Mouse (Mus musculus) embryonic facial prominence, embryonic 14.5 days (tissue): Measurements from ENCODE around the gene Mrtfb. TPM values are rescaled to one million over a fixed set of nuclear protein-coding genes. Genes with fewer than 3 reads are reported as not detected.
"Not testable (repeated sequence)": the region's sequence is repeated elsewhere in the genome, so short reads cannot be mapped to it uniquely, and the experiment has no call there.

ENCODE experiments used
- ATAC-seq: fragments of 200-750 bp; cut with Nextera tagmentation; 2 replicates; pipeline ENCODE4 v1.8.0; 2017; ENCODE audit warnings: low read depth, moderate number of reproducible peaks, moderate TSS enrichment
- DNase-seq: peaks from one replicate; pipeline ENCODE4 v3.0.0-alpha.2; 2015; ENCODE audit warnings: low spot score
- H3K27ac ChIP-seq: fragments of 300-500 bp; sonication (generic); replicated peaks from 2 replicates; pipeline ENCODE4 v1.5.1; 2014; ENCODE audit warnings: low read depth, mild to moderate bottlenecking, low read length, moderate library complexity
- H3K27me3 ChIP-seq: fragments of 300-500 bp; sonication (generic); replicated peaks from 2 replicates; pipeline ENCODE4 v1.6.1; 2014; ENCODE audit warnings: low read length; ENCODE audit not compliant: control insufficient read depth, insufficient read depth
- H3K36me3 ChIP-seq: fragments of 300-500 bp; sonication (generic); 2 replicates; pipeline ENCODE4 v1.6.1; 2014; ENCODE audit warnings: low read length, mixed read lengths; ENCODE audit not compliant: control insufficient read depth, insufficient read depth
- H3K4me1 ChIP-seq: fragments of 300-500 bp; sonication (generic); 2 replicates; pipeline ENCODE4 v1.6.1; 2014; ENCODE audit warnings: antibody characterized with exemption, low read length; ENCODE audit not compliant: control insufficient read depth, insufficient read depth
- H3K4me2 ChIP-seq: fragments of 300-500 bp; sonication (generic); 2 replicates; pipeline ENCODE4 v1.6.1; 2014; ENCODE audit warnings: low read depth, mild to moderate bottlenecking, low read length, moderate library complexity, mixed read lengths
- H3K4me3 ChIP-seq: fragments of 300-500 bp; sonication (generic); 2 replicates; pipeline ENCODE4 v1.5.1; 2014; ENCODE audit warnings: low read depth, mild to moderate bottlenecking, low read length
- H3K9ac ChIP-seq: fragments of 300-500 bp; sonication (generic); 2 replicates; pipeline ENCODE4 v1.6.1; 2014; ENCODE audit warnings: low read depth, mild to moderate bottlenecking, low read length, moderate library complexity, mixed read lengths
- H3K9me3 ChIP-seq: fragments of 300-500 bp; sonication (generic); 2 replicates; pipeline ENCODE4 v1.6.1; 2016; ENCODE audit warnings: low read length; ENCODE audit not compliant: control insufficient read depth
- WGBS: fragments of 180-500 bp; shearing (Covaris S2); extraction: QIAGEN DNeasy Blood & Tissue Kit; methylation state at CpG from one replicate; pipeline ENCODE4 v1.1.7; 2014; 5-methylcytosine and 5-hydroxymethylcytosine counted together
- polyA plus RNA-seq: library from polyadenylated mRNA; unstranded; fragments of >200 nt; fragmentation: Nextera tagmentation; extraction: Ambion mirVana; gene quantifications from 2 replicates; pipeline ENCODE4 v1.2.1, GENCODE M21; 2014

Gene Mrtfb
- polyA plus RNA-seq, 1 experiment from 2014 or later = 22.5 TPM

DNA sequence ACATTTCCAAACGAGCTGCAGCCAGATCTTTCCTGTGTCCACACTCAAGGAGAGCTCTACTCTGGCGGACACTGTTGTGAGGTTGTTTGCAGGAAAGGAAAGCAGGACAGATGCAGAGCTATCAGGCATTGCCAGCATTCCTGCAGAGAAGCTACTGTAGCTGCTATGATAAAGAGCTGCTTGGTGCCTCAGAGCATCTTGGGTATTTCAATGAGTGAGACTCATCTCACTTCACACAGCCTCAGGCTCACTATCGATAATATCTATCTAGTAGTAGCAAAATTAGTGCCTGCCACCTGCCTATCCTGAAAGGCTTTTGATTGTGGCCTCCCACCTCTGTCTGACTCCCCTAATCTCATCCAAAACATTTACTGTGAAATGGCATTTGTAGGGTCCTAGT, 73.4 kb downstream of the Mrtfb start:
- no peak overlapping the region for H3K9ac ChIP-seq
- no peak overlapping the region for H3K27ac ChIP-seq
- DNase-seq (no peak), ATAC-seq (no peak)
- no peaks in the 10 kb centered on the region for H3K27me3 ChIP-seq
- H3K4me1 ChIP-seq = no peaks in the 10 kb centered on the region
- no peak overlapping the region for H3K4me2 ChIP-seq
- H3K36me3 ChIP-seq = peaks cover 19% of the 10 kb centered on the region
- 83% methylated on average over 3 of the region's 3 CpGs for WGBS
- H3K9me3 ChIP-seq = no peaks in the 10 kb centered on the region
- no peak overlapping the region for H3K4me3 ChIP-seq

DNA sequence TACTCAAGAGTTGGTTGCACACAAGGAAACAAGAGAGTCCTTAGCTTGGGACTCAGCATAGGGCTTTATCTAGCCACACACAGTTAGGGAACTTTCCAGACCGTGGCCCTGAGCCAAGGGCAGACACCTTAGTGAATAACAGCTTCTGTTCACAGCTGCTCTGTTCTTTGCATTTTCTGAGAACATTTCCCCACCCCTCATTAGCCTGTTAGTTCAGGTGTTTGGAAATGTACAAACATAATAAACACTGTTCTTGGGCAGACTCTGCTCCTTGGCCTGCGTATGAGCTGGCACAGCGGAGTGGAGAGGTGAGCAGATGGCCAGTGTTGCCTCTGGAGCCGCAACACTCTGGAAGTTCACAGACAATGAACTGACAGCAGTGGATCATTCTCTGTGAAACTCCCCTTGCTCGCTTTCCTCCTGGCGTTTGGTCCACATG, 74.0 kb downstream of the Mrtfb start:
- no peak for ATAC-seq
- Histone ChIP-seq H3K4me1 (no peaks in the 10 kb centered on the region), H3K4me2 (no peak overlapping the region), H3K36me3 (peaks cover 19% of the 10 kb centered on the region), H3K9me3 (no peaks in the 10 kb centered on the region), H3K4me3 (no peak overlapping the region), H3K27ac (0 out of 2 replicates have a peak overlapping the region, but pooled peaks have one; percentile 15), H3K9ac (no peak overlapping the region), H3K27me3 (no peaks in the 10 kb centered on the region)
- 77% methylated on average over 6 of the region's 6 CpGs for WGBS
- DNase-seq = peak; percentile 47

DNA sequence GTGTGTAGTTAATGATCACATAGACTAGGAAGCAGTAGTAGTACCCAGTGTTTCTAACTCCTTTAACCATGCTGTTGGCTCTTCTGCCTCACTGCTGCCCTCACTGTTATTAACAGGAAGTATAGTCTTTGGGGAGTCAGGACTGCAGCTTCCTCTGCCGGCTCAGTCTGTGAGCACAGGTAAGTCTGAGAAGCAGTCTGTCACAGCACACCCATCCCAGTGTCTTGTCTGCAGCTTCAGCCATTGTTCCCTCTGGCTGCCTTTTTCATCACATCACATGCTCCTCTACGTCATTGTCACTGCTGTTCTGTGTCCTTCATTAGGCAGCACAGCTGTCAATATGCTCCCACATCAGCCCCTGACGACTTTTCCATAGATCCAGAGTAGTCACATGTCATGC, 75.6 kb downstream of the Mrtfb start:
- peaks cover 13% of the 10 kb centered on the region for H3K36me3 ChIP-seq
- no peaks in the 10 kb centered on the region for H3K4me1 ChIP-seq
- no peaks in the 10 kb centered on the region for H3K9me3 ChIP-seq
- no peak overlapping the region for H3K27ac ChIP-seq
- no peak overlapping the region for H3K4me2 ChIP-seq
- no peak overlapping the region for H3K9ac ChIP-seq
- H3K27me3 ChIP-seq = no peaks in the 10 kb centered on the region
- 54% methylated on average over 3 of the region's 3 CpGs for WGBS
- no peak overlapping the region for H3K4me3 ChIP-seq
- DNase-seq (no peak), ATAC-seq (no peak)

DNA sequence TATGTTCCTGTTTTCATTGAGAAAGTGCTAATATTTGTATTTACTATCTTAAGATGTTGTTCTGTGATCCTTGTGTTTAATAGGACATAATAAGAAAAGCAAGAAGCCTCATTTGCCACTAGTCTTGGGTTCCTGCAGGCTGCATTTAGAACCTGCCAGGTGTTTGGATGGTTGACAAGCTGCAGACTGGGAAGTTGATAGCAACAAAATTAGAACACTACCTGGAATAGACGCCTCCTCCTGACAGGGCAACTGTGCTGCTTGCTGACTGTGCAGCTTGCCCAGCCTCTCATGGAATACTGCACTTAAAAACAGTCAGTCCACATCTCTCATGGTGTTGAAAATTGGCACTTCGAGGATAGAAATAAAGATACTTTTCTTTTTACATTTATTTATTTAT, 76.3 kb downstream of the Mrtfb start:
- Histone ChIP-seq H3K27ac (no peak overlapping the region), H3K27me3 (no peaks in the 10 kb centered on the region), H3K9ac (no peak overlapping the region), H3K4me1 (no peaks in the 10 kb centered on the region), H3K4me2 (no peak overlapping the region), H3K4me3 (no peak overlapping the region), H3K36me3 (peaks cover 7% of the 10 kb centered on the region), H3K9me3 (no peaks in the 10 kb centered on the region)
- ATAC-seq (no peak), DNase-seq (no peak)
- 90% methylated on average over 2 of the region's 2 CpGs for WGBS

DNA sequence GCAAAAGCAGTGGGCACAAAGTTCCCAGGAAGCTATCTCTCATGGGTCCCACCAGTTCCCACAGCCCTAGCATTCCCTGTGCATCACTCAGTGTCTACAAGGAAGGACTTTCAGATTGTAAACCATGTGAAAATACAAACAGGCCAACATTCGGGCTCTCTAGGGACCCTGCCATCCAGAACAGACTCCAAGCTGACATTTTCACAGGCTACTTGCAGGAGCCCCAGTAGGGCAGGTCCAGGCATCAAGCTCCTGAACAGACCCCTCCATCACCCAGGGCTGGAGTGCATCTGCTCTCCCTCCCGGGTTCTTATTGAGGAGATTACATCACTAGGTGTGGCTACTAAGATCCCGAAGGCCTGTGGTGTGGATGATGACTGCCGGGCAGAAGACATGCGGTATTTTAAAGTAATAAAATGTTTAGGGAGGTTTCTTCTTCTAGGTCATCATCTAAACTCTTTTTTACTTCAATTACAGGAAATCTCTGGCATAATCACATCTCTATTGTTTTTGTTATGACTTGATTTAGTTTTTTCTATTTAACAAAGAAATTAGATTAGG, 77.6 kb downstream of the Mrtfb start:
- H3K9me3 ChIP-seq = no peaks in the 10 kb centered on the region
- WGBS = 75% methylated on average over 5 of the region's 5 CpGs
- H3K27me3 ChIP-seq = no peaks in the 10 kb centered on the region
- no peak overlapping the region for H3K27ac ChIP-seq
- no peaks in the 10 kb centered on the region for H3K36me3 ChIP-seq
- H3K9ac ChIP-seq = no peak overlapping the region
- ATAC-seq = no peak
- no peak overlapping the region for H3K4me2 ChIP-seq
- no peak overlapping the region for H3K4me3 ChIP-seq
- H3K4me1 ChIP-seq = no peaks in the 10 kb centered on the region
- no peak for DNase-seq

DNA sequence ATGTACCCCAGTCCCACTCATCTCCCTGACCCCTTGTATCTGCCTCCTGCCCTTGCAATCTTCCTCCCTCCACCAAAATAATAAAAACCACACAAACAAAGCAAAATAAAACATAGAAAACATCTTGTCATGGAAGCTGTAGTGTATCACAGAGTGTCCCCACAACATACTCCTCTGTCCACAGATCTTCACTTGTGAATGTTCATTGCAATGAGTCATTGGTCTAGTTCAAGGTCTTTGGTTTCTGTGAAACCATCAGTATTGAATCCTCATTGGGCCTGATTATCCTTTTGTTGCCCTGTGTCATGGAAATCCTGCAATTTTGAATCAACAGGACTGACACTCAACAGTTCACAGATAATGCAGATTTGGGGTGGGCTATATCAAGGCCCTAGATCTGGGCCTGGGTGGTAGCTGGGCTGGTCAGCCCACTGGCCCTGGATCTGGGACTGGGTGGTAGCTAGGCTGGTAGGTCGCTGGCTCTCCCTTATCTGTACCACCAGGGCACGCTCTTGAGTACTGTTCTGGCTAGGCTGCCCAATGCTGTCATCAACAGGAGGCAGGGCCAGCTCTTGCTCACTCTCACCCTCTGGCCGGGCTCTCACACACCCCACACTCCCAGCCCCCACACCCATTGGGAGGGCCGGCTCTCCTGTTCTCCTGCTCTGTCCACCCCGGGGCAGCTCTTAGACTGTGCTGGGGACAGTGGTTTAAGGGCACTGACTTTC, 80.4 kb downstream of the Mrtfb start:
- no peak overlapping the region for H3K4me2 ChIP-seq
- DNase-seq (no peak), ATAC-seq (no peak)
- no peaks in the 10 kb centered on the region for H3K36me3 ChIP-seq
- H3K4me1 ChIP-seq = no peaks in the 10 kb centered on the region
- WGBS = 72% methylated on average over 5 of the region's 5 CpGs
- no peaks in the 10 kb centered on the region for H3K27me3 ChIP-seq
- no peaks in the 10 kb centered on the region for H3K9me3 ChIP-seq
- H3K4me3 ChIP-seq = no peak overlapping the region
- no peak overlapping the region for H3K27ac ChIP-seq
- H3K9ac ChIP-seq = no peak overlapping the region

DNA sequence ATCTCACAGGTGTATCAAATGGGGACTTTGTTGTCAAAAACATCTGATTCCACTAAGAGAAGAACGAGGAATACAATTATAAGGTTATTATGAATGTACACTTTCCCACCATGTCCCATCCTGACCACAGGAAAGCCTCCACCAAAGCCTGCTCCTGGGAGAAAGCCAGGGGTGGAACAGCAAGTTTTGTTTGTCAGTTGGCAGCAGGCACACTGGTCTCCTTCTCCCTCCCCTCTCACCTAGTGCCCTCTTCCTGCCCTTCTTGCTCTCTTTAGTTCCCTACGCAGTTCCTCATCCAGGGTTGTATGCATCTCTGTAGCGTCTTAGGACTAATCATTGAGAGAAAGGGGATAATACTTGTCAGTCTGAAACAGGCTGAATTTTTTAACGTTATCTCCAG, 81.8 kb downstream of the Mrtfb start:
- Histone ChIP-seq H3K27ac (no peak overlapping the region), H3K27me3 (no peaks in the 10 kb centered on the region), H3K4me2 (no peak overlapping the region), H3K4me3 (no peak overlapping the region), H3K9me3 (no peaks in the 10 kb centered on the region), H3K9ac (no peak overlapping the region), H3K36me3 (no peaks in the 10 kb centered on the region), H3K4me1 (no peaks in the 10 kb centered on the region)
- DNase-seq (no peak), ATAC-seq (no peak)
- 75% methylated on average over 4 of the region's 4 CpGs for WGBS

DNA sequence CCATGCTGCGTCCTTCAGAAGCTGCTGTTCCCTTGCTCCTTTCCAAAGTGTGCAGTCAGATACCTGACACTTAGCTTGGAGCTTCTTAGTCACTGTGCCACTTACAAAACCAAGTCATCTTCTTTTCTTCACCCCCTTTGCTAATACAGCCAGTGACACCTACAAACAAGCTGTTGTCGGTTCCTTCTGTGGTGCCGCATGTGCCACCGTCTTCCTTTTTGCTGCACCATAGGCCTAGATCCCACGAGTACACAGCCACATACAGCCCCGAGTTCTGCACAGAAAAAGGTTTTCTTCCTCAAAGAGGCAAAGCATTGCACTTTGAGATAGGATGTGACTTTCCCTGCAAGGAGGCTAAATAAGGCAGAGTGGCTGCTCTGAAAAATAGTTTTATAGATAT, 83.2 kb downstream of the Mrtfb start:
- 84% methylated on average over 6 of the region's 6 CpGs for WGBS
- H3K4me2 ChIP-seq = no peak overlapping the region
- DNase-seq = no peak
- H3K27me3 ChIP-seq = no peaks in the 10 kb centered on the region
- no peak for ATAC-seq
- no peak overlapping the region for H3K9ac ChIP-seq
- H3K9me3 ChIP-seq = no peaks in the 10 kb centered on the region
- no peaks in the 10 kb centered on the region for H3K4me1 ChIP-seq
- H3K36me3 ChIP-seq = 0 out of 2 replicates have a peak, but pooled peaks cover 7% of the 10 kb centered on the region
- no peak overlapping the region for H3K4me3 ChIP-seq
- no peak overlapping the region for H3K27ac ChIP-seq

DNA sequence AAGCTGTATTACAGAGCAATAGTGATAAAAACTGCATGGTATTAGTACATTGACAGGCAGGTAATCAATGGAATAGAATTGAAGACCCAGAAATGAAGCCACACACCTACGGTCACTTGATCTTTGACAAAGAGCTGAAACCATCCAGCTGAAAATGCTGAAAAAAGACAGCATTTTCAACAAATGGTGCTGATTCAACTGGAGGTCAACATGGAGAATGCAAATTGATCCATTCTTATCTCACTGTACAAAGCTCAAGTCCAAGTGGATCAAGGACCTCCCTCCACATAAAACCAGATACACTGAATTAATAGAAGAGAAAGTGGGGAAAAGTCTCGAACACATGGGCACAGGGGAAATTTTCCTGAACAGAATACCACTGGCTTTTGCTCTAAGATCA, 89.5 kb downstream of the Mrtfb start:
- 93% methylated on average over 2 of the region's 2 CpGs for WGBS
- ATAC-seq = not testable (repeated sequence)

More for the DNA sequence above, 89.5 kb downstream of the Mrtfb start:
- not testable (repeated sequence) for H3K4me1 ChIP-seq, H3K27me3 ChIP-seq, H3K4me3 ChIP-seq, H3K9me3 ChIP-seq, DNase-seq, H3K36me3 ChIP-seq, H3K9ac ChIP-seq, H3K4me2 ChIP-seq, H3K27ac ChIP-seq
